Mouse (Mus musculus): Measurements from ENCODE around the gene Teddm1b. TPM values are rescaled to one million over a fixed set of nuclear protein-coding genes. Genes with fewer than 3 reads are reported as not detected.

Gene Teddm1b
- polyA plus RNA-seq, 1 experiment from 2014 or later = 0.44 TPM

DNA sequence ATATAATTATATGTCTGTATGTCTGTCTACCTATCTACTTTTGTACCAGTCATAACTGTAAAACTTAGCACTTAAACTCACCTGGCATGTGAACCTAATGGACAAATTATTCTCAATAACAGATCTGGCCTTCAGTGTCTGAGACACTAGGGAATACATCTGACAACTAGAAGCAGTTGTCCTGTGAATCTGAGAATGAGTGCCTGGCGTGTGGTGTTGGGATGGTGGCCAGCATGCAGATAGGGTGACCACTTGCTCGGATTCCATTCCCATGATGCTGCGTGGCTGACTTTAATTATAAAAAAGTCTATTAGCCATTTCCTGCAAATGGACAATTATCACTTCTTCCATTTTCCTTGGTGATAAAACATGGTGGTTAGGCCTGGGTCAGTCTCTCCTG lies 31.7 kb downstream of the Teddm1b start:
- H3K27ac ChIP-seq (replicated peaks) = no peak overlapping the region
- no peaks in the 10 kb centered on the region for H3K9me3 ChIP-seq (replicated peaks)
- peaks cover 31% of the 10 kb centered on the region for H3K4me1 ChIP-seq
- H3K4me2 ChIP-seq = no peak overlapping the region
- peaks cover 77% of the 10 kb centered on the region for H3K36me3 ChIP-seq
- 88% methylated on average over 3 of the region's 3 CpGs for WGBS
- H3K9ac ChIP-seq (replicated peaks) = no peak overlapping the region
- no peak for ATAC-seq (ENCODE audit: low FRiP score)
- no peak overlapping the region for H3K4me3 ChIP-seq (replicated peaks)
- H3K27me3 ChIP-seq (replicated peaks) = no peaks in the 10 kb centered on the region

DNA sequence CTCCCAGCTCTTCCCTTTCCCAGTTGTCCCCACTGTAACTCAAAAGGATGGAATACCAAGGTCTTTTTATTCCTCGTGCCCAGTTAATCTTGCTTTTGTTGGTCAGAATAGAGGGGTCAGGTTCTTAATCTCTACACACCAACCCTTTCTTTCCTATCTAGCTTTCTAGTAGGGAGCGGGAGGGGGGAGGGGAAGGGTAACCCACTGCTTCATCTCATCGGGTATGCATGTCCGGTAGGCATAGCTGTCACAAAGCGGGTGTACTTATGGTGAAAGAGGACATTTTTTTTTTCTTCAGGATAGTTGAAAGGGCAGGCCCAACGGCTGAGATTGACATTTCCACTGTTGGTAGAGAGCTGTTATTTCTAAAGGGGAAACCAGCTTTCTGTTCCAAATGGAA lies 34.1 kb downstream of the Teddm1b start:
- no peak for ATAC-seq (ENCODE audit: low FRiP score)
- H3K4me1 ChIP-seq = peaks cover 9% of the 10 kb centered on the region; the same call in 1 of the 2 replicates
- no peaks in the 10 kb centered on the region for H3K9me3 ChIP-seq (replicated peaks)
- no peak overlapping the region for H3K27ac ChIP-seq (replicated peaks)
- WGBS = 88% methylated on average over 6 of the region's 6 CpGs
- no peaks in the 10 kb centered on the region for H3K27me3 ChIP-seq (replicated peaks)
- H3K9ac ChIP-seq (replicated peaks) = no peak overlapping the region
- H3K4me2 ChIP-seq = no peak overlapping the region
- H3K4me3 ChIP-seq (replicated peaks) = no peak overlapping the region
- H3K36me3 ChIP-seq = peaks cover 72% of the 10 kb centered on the region

DNA sequence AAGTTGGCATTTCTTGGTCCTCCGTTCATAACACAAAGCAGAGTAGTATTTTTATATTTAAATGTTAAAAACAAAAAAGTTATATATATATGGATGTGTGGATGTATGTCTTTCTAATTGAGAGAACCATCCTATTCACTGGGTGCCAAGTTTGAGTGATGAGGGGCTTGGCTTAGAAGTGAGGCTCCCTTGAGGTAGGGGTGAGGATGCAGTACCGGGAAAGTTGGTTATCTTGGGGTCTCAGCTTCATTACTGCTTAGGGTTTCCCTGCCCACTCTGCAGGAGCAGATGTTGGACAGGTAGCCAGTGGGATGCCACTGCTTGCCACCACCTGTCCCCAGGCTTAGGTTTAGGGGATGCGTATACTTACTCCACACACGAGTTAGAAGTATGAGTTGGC lies 34.6 kb downstream of the Teddm1b start:
- no peak overlapping the region for H3K9ac ChIP-seq (replicated peaks)
- no peak overlapping the region for H3K27ac ChIP-seq (replicated peaks)
- WGBS = 90% methylated on average over 4 of the region's 4 CpGs
- H3K9me3 ChIP-seq (replicated peaks) = no peaks in the 10 kb centered on the region
- H3K27me3 ChIP-seq (replicated peaks) = no peaks in the 10 kb centered on the region
- peaks cover 5% of the 10 kb centered on the region; the same call in 1 of the 2 replicates for H3K4me1 ChIP-seq
- peaks cover 68% of the 10 kb centered on the region for H3K36me3 ChIP-seq
- H3K4me2 ChIP-seq = no peak overlapping the region
- ATAC-seq (ENCODE audit: low FRiP score) = no peak
- no peak overlapping the region for H3K4me3 ChIP-seq (replicated peaks)

DNA sequence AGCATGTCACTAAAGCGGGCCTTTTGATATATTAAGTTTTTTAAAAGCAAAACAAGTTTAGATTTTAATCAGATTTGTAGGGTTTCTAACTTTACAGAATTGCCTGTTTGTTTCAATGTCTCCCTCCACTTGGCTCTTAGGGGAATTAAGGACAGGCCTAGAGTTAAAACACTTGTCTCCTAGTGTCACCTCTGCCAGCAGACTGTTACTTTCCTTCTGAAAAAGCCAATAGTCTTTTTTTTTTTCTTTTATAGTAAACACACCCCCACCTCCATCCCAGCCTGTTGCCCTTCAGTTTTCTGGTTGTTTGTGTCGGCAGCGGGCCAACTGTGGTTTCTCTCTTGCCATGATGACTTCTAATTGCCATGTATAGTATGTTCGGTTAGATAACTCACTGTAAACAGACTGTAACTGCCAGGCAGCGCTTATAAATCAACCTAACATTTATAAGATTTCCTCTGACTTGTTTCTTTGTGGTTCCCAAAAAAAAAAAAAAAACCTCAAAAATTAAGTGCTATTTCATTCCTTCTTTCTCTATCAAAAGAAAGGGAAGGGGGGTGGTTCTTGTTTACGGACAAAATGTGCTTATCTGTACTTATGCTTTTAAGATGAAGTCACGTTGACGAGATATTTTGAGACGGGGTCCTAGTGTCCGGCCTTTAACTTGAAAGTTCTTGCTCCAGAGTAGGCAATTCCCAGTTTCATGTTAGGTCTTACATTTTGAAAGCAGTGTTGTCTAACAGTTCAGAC lies 35.2 kb downstream of the Teddm1b start:
- H3K27me3 ChIP-seq (replicated peaks) = no peaks in the 10 kb centered on the region
- no peak overlapping the region for H3K4me3 ChIP-seq (replicated peaks)
- no peak overlapping the region for H3K27ac ChIP-seq (replicated peaks)
- WGBS = 92% methylated on average over 10 of the region's 10 CpGs
- no peak for ATAC-seq (ENCODE audit: low FRiP score)
- H3K36me3 ChIP-seq = peaks cover 62% of the 10 kb centered on the region
- H3K4me2 ChIP-seq = no peak overlapping the region
- H3K9me3 ChIP-seq (replicated peaks) = no peaks in the 10 kb centered on the region
- no peak overlapping the region for H3K9ac ChIP-seq (replicated peaks)
- H3K4me1 ChIP-seq = no peaks in the 10 kb centered on the region

DNA sequence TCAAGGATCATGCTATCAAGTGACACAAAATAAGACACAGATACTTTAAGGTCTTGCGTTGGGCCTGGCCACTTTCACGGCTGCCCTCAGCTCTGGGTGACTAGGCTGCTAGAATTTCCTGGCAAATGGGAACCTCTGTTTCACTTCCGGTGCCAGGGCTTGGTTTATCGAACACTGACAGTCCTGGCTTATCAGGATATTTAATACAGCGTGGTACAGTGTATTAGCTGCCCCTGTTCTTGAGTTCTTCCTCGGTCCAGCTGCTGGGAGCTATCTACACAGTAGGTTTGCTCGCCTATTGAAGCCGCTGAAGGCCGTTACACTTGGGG lies 35.8 kb downstream of the Teddm1b start:
- no peak for ATAC-seq (ENCODE audit: low FRiP score)
- H3K4me3 ChIP-seq (replicated peaks) = no peak overlapping the region
- H3K9me3 ChIP-seq (replicated peaks) = no peaks in the 10 kb centered on the region
- no peaks in the 10 kb centered on the region for H3K27me3 ChIP-seq (replicated peaks)
- 91% methylated on average over 9 of the region's 9 CpGs for WGBS
- no peak overlapping the region for H3K4me2 ChIP-seq
- no peaks in the 10 kb centered on the region for H3K4me1 ChIP-seq
- H3K9ac ChIP-seq (replicated peaks) = no peak overlapping the region
- H3K36me3 ChIP-seq = peaks cover 56% of the 10 kb centered on the region
- no peak overlapping the region for H3K27ac ChIP-seq (replicated peaks)

DNA sequence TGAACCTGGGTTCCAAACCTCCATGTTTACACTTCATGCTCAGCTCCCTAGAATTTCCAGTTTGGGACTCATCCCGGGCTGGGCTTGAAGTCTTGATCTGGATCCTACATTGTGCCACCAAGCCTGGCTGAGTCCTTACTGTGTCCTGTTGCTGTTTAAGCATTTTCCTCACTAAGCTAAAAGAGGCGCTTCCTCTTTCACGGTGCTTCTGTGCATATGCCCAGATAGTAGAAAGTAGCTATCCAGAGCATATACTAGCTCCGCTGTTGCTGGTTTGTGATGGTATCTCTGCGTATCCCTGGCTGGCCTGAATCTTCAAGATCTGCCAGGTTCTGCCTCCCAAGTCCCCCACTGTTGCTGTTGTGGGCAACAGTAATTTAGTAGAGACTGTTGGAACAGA lies 36.3 kb downstream of the Teddm1b start:
- Histone ChIP-seq H3K4me1 (no peaks in the 10 kb centered on the region), H3K27me3 (replicated peaks) (no peaks in the 10 kb centered on the region), H3K4me3 (replicated peaks) (no peak overlapping the region), H3K27ac (replicated peaks) (no peak overlapping the region), H3K4me2 (no peak overlapping the region), H3K9me3 (replicated peaks) (no peaks in the 10 kb centered on the region), H3K36me3 (peaks cover 51% of the 10 kb centered on the region), H3K9ac (replicated peaks) (no peak overlapping the region)
- no peak for ATAC-seq (ENCODE audit: low FRiP score)
- WGBS = 92% methylated on average over 5 of the region's 5 CpGs

DNA sequence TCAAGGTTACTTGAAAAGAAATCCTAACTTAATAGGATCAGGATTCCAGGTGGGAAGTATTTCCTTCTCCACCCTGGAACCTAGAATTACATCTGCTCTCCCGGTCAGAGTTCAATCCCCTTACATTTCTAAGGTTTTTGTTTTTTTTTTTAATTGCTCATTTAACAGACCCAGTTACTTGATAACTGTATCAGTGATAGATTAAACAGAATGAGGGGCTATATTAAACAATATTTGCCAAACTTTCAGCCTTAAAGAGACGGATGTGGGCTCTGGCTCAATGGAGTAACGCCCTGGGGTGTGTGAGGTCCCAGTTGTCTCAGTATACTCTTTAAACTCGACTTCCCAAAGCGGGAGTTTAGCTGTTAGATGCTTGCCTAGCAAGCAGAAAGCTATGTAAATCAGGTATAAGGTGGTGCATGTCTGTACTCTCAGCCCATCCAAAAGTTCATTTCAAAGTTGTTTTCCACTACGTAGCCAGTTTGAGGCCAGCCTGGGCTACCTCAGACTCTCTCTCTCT lies 37.2 kb downstream of the Teddm1b start:
- Histone ChIP-seq H3K36me3 (peaks cover 43% of the 10 kb centered on the region), H3K9ac (replicated peaks) (no peak overlapping the region), H3K9me3 (replicated peaks) (no peaks in the 10 kb centered on the region), H3K4me2 (no peak overlapping the region), H3K27me3 (replicated peaks) (no peaks in the 10 kb centered on the region), H3K4me1 (no peaks in the 10 kb centered on the region), H3K4me3 (replicated peaks) (no peak overlapping the region), H3K27ac (replicated peaks) (no peak overlapping the region)
- no peak for ATAC-seq (ENCODE audit: low FRiP score)
- WGBS = 96% methylated on average over 6 of the region's 6 CpGs

DNA sequence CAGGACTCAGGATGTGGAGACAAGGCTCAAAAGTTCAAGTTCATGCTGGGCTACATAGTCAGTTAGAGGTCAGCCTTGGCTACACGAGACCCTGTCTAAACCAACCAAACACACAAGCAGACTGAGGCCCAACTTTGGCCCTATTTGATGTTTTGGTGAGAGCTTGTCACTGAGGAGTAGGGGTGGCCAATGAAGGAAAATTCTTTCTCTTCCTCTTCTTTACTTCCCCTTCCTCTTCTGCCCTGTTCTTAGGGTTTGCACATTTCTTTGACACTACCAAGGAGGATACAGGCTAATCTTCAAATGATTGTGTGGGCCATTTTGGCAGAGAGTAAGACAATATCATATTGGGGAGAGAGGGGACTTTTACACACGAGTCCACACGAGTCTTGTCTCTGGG lies 39.7 kb downstream of the Teddm1b start:
- H3K4me1 ChIP-seq = no peaks in the 10 kb centered on the region
- no peak overlapping the region for H3K27ac ChIP-seq (replicated peaks)
- H3K27me3 ChIP-seq (replicated peaks) = no peaks in the 10 kb centered on the region
- H3K4me3 ChIP-seq (replicated peaks) = no peak overlapping the region
- peaks cover 17% of the 10 kb centered on the region for H3K36me3 ChIP-seq
- 87% methylated on average over 3 of the region's 3 CpGs for WGBS
- no peak for ATAC-seq (ENCODE audit: low FRiP score)
- no peak overlapping the region for H3K9ac ChIP-seq (replicated peaks)
- no peaks in the 10 kb centered on the region for H3K9me3 ChIP-seq (replicated peaks)
- no peak overlapping the region for H3K4me2 ChIP-seq

DNA sequence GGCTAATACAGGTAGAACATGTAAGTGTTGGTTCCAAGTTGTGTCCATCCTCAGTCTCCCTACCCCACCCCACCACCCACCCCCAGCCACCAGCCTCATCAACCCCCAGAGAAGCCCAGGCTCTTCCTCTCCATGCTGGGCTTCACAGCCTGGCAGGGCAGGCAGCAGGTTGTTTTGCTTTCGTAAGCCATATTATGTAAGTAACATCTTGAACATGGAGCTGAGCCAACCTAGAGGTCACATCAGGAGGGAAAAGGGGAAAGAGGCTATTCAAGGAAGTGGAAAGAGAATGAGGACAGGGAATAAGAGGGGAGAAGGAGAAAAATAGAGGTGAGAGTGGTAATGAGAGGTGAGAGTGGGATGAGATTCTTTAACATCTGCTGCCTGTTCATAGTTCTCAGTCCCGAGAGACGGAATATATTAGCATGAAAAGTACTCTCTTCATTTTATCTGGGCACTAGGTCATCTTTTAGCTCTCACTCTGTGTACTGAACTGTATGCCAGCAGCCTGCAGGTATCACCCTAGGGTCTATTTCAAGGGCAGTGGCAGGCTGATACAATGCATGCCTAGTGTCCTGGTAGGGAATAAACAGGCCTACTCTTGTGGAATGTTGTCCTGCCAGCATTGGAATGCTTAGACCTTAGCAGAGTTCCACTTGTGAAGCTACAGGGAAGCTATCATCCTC lies 44.5 kb downstream of the Teddm1b start:
- H3K4me3 ChIP-seq (replicated peaks) = no peak overlapping the region
- ATAC-seq (ENCODE audit: low FRiP score) = no peak
- no peak overlapping the region for H3K9ac ChIP-seq (replicated peaks)
- H3K4me1 ChIP-seq = no peaks in the 10 kb centered on the region
- H3K27me3 ChIP-seq (replicated peaks) = no peaks in the 10 kb centered on the region
- no peak overlapping the region for H3K27ac ChIP-seq (replicated peaks)
- H3K9me3 ChIP-seq (replicated peaks) = no peaks in the 10 kb centered on the region
- H3K4me2 ChIP-seq = no peak overlapping the region
- no peaks in the 10 kb centered on the region for H3K36me3 ChIP-seq
- WGBS = 75% methylated on average over 3 of the region's 3 CpGs

DNA sequence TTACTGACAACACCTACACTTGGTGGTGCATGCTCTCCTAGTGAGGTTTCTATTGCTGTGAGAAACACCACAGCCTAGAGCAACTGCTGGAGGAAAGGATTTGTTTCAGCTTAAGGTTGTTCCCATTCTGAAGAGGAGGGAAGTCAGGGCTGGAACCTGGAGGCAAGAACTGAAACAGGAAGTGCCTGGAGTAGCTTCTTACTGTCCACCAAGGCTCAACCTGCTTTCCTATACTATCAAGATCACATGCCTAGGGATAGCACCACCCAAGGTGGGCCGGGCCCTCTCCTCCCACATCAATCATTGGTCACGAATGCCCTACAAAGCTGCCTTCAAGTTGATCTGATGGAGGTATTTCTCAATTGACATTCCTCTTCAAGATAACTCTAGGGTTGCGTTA lies 47.5 kb downstream of the Teddm1b start:
- no peak for ATAC-seq (ENCODE audit: low FRiP score)

DNA sequence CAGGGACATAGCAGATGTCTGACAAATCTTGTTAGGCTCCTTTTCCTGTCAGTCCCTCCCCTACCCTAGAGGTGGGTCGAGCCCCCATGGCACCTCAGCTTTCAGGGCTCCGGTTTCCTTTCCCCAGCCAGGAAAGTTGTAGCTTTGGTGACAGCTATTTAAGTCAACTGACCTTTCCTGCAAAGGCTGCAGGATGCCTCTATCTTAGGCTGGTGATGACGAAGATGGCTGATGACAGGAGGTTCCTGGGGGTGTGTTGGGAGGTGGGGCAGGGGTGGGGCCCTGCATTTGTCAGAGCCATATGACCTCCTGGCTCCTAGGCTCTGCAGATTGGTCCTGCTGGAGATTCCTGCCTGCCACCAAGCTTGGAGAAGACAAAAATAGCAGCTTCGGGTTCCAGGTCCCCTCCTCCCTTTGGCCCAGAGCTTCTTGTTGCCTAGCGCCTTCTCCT lies 48.5 kb downstream of the Teddm1b start:
- Histone ChIP-seq H3K4me3 (replicated peaks) (no peak overlapping the region), H3K27ac (replicated peaks) (no peak overlapping the region), H3K36me3 (no peaks in the 10 kb centered on the region), H3K9me3 (replicated peaks) (no peaks in the 10 kb centered on the region), H3K4me1 (no peaks in the 10 kb centered on the region), H3K4me2 (no peak overlapping the region), H3K27me3 (replicated peaks) (no peaks in the 10 kb centered on the region), H3K9ac (replicated peaks) (no peak overlapping the region)
- no peak for ATAC-seq (ENCODE audit: low FRiP score)
- WGBS = 67% methylated on average over 5 of the region's 5 CpGs

More for the DNA sequence above, 47.5 kb downstream of the Teddm1b start:
- H3K27ac ChIP-seq (replicated peaks) = no peak overlapping the region
- H3K27me3 ChIP-seq (replicated peaks) = no peaks in the 10 kb centered on the region
- no peaks in the 10 kb centered on the region for H3K9me3 ChIP-seq (replicated peaks)
- no peaks in the 10 kb centered on the region for H3K36me3 ChIP-seq
- H3K4me1 ChIP-seq = no peaks in the 10 kb centered on the region
- WGBS = 94% methylated on average over 3 of the region's 3 CpGs
- H3K4me3 ChIP-seq (replicated peaks) = no peak overlapping the region
- H3K4me2 ChIP-seq = no peak overlapping the region
- no peak overlapping the region for H3K9ac ChIP-seq (replicated peaks)
